Mouse (Mus musculus) right cerebral cortex, adult 2 months (tissue): Measurements from ENCODE around the gene Psme2.
A peak's percentile ranks its signal among the peaks of the same experiment; 100 is the strongest.

Experiments used
- DNase-seq, 2 experiments: peaks; one replicate each; pipeline ENCODE4 v3.0.0; 2021 to 2022; ENCODE audit warnings: low spot score in 2 of 2

Psme2 gene

DNA sequence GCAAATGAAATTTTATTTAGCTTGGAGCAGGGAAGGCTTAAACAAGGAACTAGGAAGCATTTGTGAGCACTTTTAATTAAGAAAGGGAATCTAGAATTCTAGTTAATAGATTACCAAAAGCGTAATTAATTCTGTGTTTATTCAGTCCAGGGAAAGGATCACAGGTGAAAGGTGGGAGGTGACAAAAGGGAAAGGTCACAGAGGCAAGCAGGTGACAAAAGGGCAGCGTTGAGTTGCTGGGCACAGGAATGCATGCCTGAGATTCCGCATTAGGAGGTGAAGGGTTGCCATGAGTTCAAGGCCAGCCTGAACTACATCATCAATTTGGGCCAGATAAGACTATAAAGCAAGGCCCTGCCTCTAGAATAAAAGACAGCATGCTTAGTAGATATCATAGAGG, 23.4 kb downstream of the Psme2 start:
- DNase-seq = no peak

GRCm38 (mm10) chr14:55565748-55566147, 25.2 kb downstream of the Psme2 start:
- DNase-seq = no peak

DNA sequence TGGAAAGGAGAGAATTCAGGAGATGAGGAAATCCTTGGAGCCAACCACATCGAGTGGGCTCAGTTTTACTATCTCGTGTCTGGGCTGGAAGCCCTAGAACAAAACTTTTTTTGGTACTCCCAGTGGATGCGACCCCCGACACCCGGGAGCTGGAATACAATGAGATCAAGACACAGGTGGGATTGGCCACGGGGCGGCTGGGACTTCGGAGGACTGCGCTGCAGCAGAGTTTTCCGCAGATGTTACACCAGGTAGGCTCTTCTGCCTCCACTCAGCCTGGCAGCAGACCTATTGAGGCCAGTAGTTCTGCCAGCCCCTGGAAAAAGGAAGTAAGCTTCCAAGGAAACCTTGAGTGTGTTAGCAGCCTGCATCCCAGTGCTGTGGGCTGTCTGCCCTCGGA, 27.7 kb downstream of the Psme2 start:
- DNase-seq = no peak

DNA sequence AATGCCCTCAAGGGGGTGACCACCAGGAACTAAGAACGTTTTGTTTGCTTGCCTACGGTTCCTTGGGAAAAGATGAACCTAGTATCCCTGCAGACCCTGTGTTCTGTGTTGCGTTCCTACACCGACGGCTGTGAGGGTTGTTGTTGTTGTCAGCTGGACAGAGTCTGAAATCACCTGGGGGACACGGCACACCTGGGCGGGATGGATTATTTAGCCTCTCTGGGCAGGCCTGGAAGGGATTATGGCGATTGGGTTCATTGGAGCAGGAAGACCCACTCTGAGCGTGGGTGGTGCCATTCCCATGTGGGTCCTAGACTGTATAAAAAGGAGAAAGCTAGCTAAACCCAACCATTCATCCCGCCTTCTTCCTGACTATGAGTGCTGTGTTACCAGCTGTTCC, 29.1 kb downstream of the Psme2 start:
- no peak for DNase-seq

DNA sequence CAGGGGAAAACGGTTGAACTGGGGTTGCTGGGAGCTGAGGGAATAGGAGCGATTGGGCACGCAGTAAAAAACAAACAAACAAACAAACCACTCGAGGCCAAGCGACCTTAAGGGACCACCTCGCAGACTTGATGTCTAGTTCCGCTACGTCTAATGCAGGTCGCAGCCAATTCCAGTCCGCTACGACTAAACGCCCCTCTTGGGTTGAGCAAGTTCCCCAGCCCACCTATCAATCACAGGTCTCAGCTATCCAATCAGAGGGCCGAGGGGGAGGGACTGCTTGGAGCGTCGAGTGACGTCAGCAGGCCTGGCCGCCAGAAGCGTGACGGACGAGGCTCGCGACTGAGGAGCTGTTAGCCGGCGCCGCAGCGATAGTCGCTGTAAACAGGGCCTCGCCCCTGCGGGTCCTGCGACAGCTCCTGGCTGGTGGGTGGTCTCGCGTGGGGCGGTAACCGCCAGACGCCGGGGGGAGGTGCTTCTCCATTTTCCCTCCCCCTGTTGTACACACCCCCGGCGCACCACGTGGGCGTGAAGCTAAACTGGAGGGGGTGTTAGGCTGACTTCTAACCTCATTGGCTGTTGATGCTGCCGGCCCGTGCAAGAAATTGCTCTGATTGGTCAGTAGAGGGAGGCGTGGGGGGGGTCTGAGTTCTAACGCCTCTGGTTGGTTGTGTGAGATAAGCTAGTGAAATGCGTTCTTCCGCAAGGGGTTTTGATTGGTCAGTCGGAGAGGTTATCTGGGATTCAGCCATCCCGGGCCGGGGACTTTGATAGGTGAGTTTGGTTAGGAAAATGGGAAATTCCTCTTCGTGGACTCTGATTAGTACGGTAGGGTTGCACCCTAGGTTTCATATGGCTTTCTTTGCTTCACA, 30.5 kb downstream of the Psme2 start, which contains the start of gene A730061H03Rik:
TSS of gene A730061H03Rik (minus strand) at position 205 of the 872 bp plus-strand sequence.
- DNase-seq = peak; percentile 98 to 99

- peak; percentile 87 to 89 for DNase-seq
These were observed 31.1 kb downstream of the Psme2 start, which contains the start of gene Dcaf11 for GRCm38 (mm10) chr14:55559799-55560201. TSS of gene Dcaf11 (plus strand) at chr14:55560006.

- no peak for DNase-seq
These were observed 32.0 kb downstream of the Psme2 start for GRCm38 (mm10) chr14:55558740-55559448.

- DNase-seq = no peak
These were observed 33.3 kb downstream of the Psme2 start for GRCm38 (mm10) chr14:55557587-55557986.

DNA sequence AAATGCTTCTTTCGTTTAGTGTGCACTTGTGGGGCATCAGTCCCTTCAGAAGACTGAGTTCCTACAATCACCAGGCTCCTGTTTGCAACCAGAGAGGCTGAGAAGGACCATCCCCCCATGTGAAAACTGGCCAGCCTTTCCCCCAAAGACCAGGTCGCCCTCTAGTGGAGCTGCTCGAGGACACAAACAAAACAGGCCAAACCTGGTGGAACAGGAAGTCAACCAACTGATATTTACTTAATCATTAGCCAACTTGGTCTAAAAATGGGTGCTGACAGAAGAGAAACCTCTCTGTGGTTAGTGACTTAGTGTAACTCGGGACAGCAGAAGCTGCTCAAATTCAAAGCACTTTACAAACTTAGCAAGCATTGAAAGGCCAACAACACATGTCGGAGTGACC, 33.9 kb downstream of the Psme2 start:
- DNase-seq = peak; percentile 74 to 78

GRCm38 (mm10) chr14:55555788-55556187, 35.1 kb downstream of the Psme2 start:
- DNase-seq = no peak

GRCm38 (mm10) chr14:55554635-55555034, 36.3 kb downstream of the Psme2 start:
- DNase-seq = no peak

DNA sequence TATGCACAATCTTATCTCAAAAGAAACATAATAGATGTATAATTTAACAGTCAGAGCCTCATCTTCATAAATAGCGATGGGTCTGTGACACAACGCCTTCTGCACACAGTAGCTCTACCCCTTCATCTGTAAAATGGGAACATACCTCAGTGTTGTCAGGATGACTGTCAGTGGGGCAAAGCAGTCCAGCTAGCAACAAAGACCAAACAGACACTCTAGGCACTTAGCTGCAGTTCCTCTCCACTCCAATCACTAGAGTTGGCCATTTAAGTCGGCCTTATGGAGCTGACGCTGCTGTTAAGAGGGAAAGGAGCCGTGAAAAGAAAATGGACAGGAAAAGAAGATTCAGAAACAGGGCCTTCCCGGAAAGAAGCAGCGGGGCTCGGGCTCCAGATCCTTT, 39.1 kb downstream of the Psme2 start:
- no peak for DNase-seq

DNA sequence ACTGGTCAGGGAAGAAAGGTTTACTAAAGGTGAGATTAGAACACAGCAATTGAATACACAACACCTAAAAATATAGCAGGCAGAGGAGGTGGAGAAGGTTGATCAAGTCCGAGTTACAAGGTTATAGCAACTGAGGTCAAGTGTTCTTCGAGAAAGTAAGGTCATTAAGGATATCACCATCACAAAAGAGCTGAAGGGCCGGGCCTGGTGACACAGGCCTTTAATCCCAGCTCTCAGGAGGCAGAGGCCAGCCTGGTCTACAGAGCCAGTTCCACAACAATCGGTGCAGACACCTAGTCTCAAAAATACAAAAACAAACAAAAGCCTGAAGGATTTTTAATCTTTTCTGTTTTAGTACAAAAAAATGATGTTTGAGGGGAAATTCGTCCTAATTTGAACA, 39.6 kb downstream of the Psme2 start:
- no peak for DNase-seq

DNA sequence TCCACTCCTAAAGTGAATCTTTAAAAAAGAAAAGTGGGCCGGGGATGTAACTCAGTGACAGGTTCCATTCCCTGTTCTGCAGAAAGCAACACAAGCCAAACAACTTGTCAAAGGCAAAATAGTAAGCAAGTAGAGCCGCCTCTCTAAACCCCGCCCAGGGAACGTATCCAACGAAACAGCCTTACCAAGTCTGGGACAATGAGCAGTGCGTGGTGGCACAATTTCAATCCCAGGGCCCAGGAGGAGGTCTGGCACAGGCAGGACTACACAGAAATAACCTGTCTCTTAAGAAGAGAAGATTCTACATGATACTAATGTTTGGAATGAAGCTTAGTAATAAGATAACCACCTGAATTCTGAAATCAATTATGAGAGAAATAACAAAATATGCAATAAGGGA, 40.7 kb downstream of the Psme2 start:
- no peak for DNase-seq

GRCm38 (mm10) chr14:55544334-55544733, 46.6 kb downstream of the Psme2 start:
- no peak for DNase-seq

DNA sequence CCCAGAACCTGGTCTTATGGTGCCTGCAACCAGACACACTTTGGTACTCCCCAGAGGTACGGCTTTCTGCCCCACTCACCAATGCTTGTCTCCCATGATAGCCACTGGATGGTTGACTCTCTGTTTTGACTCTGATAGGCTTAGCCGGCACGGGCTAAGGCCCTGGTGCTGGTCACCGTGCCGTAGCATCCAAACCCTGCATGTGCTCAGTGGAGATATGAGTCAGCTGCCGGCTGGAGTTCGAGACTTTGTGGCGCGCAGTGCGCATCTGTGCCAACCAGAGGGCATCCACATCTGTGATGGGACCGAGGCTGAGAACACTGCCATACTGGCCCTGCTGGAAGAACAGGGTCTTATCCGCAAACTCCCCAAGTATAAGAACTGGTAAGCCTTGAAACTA, 48.6 kb downstream of the Psme2 start:
- DNase-seq = no peak

- DNase-seq = peak; percentile 76 to 86
These were observed 50.1 kb downstream of the Psme2 start for GRCm38 (mm10) chr14:55540787-55541321.

GRCm38 (mm10) chr14:55540067-55540786, 50.7 kb downstream of the Psme2 start, which contains the start of gene Pck2:
TSS of gene Pck2 (plus strand) at chr14:55540266.
- peak; percentile 71 to 81 for DNase-seq
